Mouse (Mus musculus) left cerebral cortex, postnatal 36 days (tissue): Measurements from ENCODE around the gene Exo1. TPM values are rescaled to one million over a fixed set of nuclear protein-coding genes. Genes with fewer than 3 reads are reported as not detected.
A peak's percentile ranks its signal among the peaks of the same experiment; 100 is the strongest.

Source experiments
- DNase-seq, 2 experiments: peaks; one replicate each; pipeline ENCODE4 v3.0.0; 2021 to 2022; ENCODE audit warnings: low spot score in 2 of 2, mixed read lengths in 1 of 2
- intact Hi-C: fragments of 180-260 bp; cut with DNase I; formaldehyde crosslinking; loops from one replicate; pipeline ENCODE4 v1.15.1; 2025
- total RNA-seq, 2 experiments: library from RNA; stranded (reverse); gene quantifications; 2 replicates each; pipeline ENCODE4 v1.2.3; 2021

Gene Exo1
- total RNA-seq: 1 to 10 TPM in 1 of 2 experiments, under 1 TPM in 1; 0.16 to 1.8 TPM

DNA sequence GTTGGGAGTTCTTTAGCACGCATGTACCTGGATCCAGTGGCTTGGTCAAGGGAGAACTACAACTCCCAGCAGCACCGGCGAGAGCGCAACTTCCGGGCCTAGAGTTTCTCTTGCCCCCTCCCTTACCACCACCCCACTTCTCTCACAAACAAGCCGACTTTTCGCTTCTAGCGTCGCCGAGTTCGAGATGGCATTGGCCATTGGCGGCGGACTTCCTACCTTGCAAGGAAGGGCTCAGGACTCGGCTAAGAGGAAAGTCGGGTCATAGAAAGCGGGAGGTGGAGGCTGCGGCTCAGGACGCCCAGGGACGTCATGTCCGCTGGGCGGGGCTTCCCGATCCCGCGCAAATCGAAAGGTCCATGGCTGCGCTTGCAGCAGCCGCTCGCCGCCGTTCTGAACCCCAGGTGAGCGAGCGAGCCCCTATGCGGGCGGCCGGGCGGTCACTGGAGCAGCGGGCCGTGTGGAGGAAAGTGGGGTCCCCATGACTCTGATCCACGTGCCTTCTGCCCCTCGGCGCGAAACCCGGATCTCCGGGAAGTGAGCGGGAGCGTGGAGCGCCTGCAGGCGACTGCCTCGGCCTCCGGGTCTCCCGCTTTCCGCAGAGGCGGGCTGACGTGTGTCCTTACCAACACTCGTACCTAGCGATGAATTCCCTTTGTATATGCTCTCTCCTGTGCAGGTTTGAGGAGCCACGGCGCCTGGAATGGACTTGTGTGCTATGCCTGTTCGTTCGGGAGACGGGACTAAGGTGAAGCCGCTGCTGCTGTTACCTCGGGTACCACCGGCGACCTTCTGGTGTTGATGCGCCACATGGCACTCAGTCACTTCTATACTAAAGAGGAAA is at the start of gene Exo1:
TSS of gene Exo1 (plus strand) at position 129 of the 844 bp plus-strand sequence.
- intact Hi-C loops: loop anchor here (5.0 kb wide), 1 partner anchor 188 kb away; the partner anchor contains the start of genes Chml and Opn3

GRCm38 (mm10) chr1:175855515-175855914 is 24.9 kb upstream of the Exo1 start:
- DNase-seq: no peak
- intact Hi-C loops: no loop called here

More for the DNA sequence above, at the start of gene Exo1:
- peak; percentile 89 to 91 for DNase-seq

GRCm38 (mm10) chr1:175867050-175867449 is 13.3 kb upstream of the Exo1 start:
- no peak for DNase-seq
- intact Hi-C loops: loop anchor here (10.0 kb wide), 1 partner anchor 192 kb away; no protein-coding TSS in a partner anchor

GRCm38 (mm10) chr1:175867558-175867957 is 12.8 kb upstream of the Exo1 start:
- peak in 1 of 2 experiments; percentile 8 for DNase-seq
- intact Hi-C loops: loop anchor here (10.0 kb wide), 1 partner anchor 193 kb away; no protein-coding TSS in a partner anchor

- DNase-seq: no peak
- intact Hi-C loops: no loop called here
Observed at GRCm38 (mm10) chr1:175870716-175871115, 9.7 kb upstream of the Exo1 start.

DNA sequence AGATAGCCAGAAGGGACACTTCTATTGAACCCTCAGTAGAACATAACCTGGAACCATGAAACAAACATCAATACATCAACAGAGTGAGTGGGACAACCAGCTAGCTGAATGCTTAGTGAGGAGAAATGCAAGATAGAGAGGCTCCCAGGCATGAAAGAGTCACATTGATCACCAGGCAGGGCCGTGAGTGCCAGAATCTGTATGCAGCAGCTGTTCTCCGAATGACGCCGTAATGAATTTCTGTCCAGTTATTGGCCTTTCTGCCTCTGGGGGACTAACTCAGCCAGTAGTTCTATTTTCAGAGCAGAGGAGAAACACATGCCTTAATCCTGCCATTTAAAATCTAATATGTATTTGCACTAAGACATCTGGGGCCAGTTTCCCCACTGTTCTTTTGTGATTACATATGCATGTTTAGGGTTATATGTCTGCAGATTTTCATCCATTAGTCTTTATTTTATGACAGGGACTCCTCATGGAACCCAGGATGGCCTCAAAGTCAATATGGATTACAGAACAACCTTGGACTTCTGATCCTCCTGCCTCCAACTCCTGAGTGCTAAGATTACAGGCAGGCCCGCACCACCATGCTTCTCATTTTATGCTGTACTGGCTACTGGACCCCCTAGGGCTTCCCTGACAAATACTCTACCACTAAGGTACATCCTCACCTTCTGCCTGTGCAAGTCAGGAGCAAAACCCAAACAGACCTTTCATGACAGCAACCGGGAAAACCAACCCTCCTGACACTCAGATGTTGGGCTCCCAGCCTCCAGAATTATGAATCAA is 8.2 kb upstream of the Exo1 start:
- intact Hi-C loops: no loop called here

DNA sequence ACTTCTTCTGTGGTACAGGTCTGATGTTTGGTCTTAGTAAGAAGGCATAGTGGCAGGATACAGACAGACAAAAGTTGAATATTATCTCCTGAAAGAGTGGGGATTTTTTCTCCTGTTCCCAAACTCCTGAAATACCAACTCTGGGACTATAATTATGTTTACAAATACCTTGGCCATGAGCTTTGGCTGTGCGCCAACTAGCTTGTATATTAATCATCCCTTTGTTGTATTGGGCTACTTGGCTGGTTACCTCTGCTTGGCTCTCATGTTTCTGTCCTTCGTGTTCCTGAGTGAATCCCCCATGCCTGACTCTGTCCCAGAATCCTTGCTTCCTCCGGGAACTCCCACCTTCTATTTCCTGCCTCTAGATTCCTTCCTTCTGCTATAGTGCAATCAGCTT is 3.0 kb downstream of the Exo1 start:
- DNase-seq: no peak
- intact Hi-C loops: loop anchor here (5.0 kb wide), 1 partner anchor 191 kb away; the partner anchor contains the start of genes Chml and Opn3

More for the DNA sequence above, 8.2 kb upstream of the Exo1 start:
- DNase-seq: no peak

GRCm38 (mm10) chr1:175893263-175893662 is 12.9 kb downstream of the Exo1 start:
- no peak for DNase-seq
- intact Hi-C loops: no loop called here

- intact Hi-C loops: no loop called here
- no peak for DNase-seq
Observed at GRCm38 (mm10) chr1:175893726-175894125, 13.3 kb downstream of the Exo1 start.

DNA sequence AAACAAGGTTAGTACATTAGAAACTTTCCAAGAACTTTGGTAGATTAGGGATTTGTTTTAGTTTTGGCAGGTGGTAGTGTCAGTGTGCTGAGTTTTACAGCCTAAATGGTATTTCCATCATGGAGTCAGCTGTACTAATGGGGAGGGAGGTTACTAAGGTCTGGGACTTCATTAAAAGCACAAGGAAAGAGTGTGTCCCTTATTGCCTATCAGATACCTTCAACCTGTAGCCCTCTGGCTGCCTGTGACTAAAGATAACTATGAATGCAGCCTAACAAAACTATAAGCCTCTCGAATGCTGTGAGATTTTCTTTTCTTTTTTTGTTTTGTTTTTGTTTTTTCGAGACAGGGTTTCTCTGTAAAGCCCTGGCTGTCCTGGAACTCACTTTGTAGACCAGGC is 30.8 kb downstream of the Exo1 start:
- DNase-seq: no peak
- intact Hi-C loops: no loop called here

DNA sequence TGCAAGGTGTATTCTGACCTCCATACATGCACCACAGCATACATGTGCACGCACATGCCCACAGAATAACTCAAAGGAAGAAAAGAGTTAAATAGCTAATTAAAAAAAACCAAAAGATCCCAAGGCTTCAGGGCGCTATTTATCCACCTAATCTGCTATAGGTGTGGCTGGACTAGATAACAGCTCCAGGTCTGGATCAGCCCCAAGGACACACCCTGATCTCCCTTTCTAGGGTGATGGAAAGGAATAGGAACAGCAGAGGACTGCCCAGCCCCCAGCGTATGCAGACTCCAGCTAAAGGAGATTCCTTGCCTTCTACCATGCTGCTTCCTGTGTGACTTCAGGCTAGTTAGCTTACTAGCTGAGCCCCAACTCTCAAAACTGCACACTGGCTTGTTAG is 31.7 kb downstream of the Exo1 start:
- intact Hi-C loops: no loop called here
- no peak for DNase-seq

DNA sequence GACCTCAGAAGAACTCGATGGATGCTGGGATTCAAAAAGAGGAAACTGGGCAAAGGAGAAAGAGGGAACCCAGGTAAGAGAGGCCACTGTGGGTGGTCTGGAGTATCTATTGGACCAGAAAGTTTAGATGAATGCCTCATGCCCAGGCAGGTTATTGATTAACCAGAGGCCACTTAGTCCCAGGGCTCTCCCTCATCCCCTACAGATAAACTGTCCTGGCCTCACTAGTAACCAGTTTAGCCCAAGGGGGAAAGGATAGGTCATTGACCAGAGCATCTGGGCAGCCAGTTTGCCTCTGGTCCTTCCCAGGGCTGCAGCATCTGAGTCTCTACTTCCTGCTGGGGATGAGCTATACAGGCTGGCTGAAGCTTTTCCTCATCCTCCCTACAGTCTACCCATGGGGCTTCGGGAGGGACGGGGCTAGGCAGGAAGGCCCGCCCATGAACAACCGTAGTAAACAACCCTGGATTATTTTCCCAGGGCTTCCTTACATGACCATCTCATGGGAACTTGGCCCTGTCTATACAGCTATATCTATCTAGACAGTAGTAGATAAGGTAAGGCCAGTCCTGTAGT is 33.4 kb downstream of the Exo1 start:
- no peak for DNase-seq
- intact Hi-C loops: no loop called here

GRCm38 (mm10) chr1:175920029-175920428 is 39.6 kb downstream of the Exo1 start, which contains the start of gene Gm38100:
Gene Gm38100 (plus strand): TSS chr1:175920329.
- DNase-seq: no peak
- intact Hi-C loops: loop anchor here (10.0 kb wide), 1 partner anchor 245 kb away; no protein-coding TSS in a partner anchor

DNA sequence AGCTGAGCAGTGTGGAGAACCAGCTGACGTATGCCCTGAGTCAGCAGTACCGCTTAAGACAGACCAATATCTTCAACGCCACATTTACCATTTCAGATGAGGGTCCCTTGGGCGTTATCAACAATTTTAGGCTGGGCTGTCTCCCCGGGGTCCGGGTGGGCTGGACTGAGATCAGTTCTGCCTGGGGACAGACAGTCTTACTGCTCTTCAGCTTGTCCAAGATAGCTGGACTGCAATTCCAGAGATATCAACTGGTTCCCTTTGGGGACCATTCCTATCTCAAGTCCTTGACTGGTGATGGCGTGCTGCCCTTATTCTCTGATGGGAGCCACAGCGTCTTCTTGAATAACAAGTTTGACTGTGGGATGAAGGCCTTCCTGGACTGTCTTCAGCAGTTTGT is 40.7 kb downstream of the Exo1 start:
- DNase-seq: no peak
- intact Hi-C loops: loop anchor here (10.0 kb wide), 1 partner anchor 246 kb away; no protein-coding TSS in a partner anchor

DNA sequence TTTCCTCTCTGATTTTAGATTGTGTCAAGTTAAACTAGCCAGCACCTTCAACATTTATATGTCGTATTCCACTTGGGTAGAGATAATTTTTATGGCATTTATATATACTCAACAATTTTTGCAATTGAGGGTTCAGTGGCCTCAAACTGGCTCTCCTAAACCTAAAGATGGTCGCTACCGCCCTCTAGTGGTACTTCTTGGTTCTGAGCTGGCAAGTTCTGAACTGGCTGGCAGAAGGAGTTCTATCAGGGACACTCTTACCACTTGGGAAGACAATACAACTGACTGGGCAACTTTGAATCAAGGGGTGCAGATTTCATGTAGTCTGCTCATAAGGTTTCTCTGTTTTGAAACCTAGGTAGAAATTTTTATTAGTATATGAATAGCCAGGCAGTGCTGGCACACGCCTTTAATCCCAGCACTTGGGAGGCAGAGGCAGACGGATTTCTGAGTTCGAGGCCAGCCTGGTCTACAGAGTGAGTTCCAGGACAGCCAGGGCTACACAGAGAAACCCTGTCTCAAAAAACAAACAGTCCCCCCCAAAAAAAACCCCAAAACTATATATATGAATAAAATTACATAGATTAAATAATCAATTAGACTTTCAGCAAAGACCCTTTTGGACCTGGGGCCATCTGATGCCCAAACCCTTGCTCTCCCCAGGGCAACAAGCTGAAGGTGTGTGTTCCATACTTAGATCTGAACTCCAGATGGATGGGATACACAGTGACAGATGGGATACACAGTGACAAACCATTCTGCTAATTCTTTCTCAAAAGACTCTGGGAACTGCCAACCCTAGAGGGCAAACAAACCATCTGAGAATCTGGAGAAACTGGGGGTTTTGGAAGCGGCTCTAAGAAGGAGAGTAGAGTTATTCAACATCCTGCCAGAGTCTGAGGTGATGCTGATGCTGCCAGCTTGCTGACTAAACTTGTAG is 43.7 kb downstream of the Exo1 start:
- intact Hi-C loops: loop anchor here (2.0 to 10.0 kb wide), 2 partner anchors 249 to 297 kb away; no protein-coding TSS in a partner anchor
- peak; percentile 65 to 73 for DNase-seq

DNA sequence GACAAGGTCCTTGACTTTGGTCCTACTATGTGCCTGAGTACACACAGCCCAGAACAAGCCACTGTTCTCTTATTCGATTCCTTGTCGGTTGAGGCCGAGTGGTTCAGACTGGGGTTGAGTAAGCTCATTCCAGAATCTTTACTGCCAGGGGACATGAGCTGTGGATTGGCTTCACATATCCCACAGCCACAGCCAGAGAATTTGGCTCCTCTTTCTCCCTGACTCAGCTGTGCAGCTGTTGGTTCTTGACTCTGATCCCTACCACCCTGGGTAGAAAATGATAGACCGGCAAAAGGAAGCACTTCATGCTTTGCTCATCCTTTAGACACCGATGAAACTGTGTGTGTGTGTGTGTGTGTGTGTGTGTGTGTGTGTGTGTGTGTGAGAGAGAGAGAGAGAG is 51.0 kb downstream of the Exo1 start:
- DNase-seq: no peak
- intact Hi-C loops: loop anchor here (10.0 kb wide), 1 partner anchor 933 kb away; no protein-coding TSS in a partner anchor

- intact Hi-C loops: loop anchor here (1.0 to 10.0 kb wide), 3 partner anchors 281 to 928 kb away; no protein-coding TSS in a partner anchor
Observed at GRCm38 (mm10) chr1:175936282-175936737, 55.9 kb downstream of the Exo1 start.

DNA sequence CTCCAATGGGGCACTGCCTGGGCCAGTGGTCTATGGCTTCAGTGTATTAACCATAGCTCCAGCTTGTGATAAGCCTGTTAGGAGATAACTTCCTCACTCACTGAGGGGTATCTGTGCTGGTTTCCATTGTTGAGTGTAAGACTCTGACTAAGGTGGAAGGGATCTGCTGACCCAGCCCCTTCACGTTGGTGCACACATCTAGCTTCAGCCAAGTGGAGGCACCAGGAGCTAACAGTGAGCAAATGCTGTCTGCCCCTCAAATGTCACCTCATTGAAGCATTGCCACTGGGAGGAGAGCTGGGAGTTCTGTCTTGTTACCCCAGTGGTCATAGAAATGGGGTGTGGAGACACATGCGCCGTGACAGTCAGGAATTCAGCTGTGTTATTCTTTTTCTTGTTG is 58.4 kb downstream of the Exo1 start:
- no peak for DNase-seq
- intact Hi-C loops: loop anchor here (5.0 to 10.0 kb wide), 2 partner anchors 279 to 926 kb away; no protein-coding TSS in a partner anchor

More at GRCm38 (mm10) chr1:175936282-175936737, 55.9 kb downstream of the Exo1 start:
- DNase-seq: peak; percentile 51 to 63
